Mouse (Mus musculus) lung, postnatal 0 days (tissue): Measurements from ENCODE around the gene Fgf4. TPM values are rescaled to one million over a fixed set of nuclear protein-coding genes. Genes with fewer than 3 reads are reported as not detected.

ENCODE experiments used
- ATAC-seq: fragments of 200-750 bp; cut with Nextera tagmentation; 2 replicates; pipeline ENCODE4 v1.8.0; 2017; ENCODE audit warnings: moderate library complexity
- DNase-seq: peaks from one replicate; pipeline ENCODE4 v3.0.0-alpha.2; 2016; ENCODE audit warnings: low spot score
- H3K27ac ChIP-seq: fragments of 300-500 bp; sonication (generic); 2 replicates; pipeline ENCODE4 v1.5.1; 2014; ENCODE audit warnings: antibody characterized with exemption, mild to moderate bottlenecking, low read length, mixed read lengths
- H3K27me3 ChIP-seq: fragments of 300-500 bp; sonication (generic); replicated peaks from 2 replicates; pipeline ENCODE4 v1.6.1; 2014; ENCODE audit warnings: low read length, mixed read lengths; ENCODE audit not compliant: insufficient read depth
- H3K36me3 ChIP-seq: fragments of 300-500 bp; sonication (generic); 2 replicates; pipeline ENCODE4 v1.6.1; 2014; ENCODE audit warnings: low read length, mixed read lengths; ENCODE audit not compliant: insufficient read depth
- H3K4me1 ChIP-seq: fragments of 300-500 bp; sonication (generic); 2 replicates; pipeline ENCODE4 v1.6.1; 2014; ENCODE audit warnings: antibody characterized with exemption, low read depth, low read length, mixed read lengths; ENCODE audit not compliant: insufficient read depth
- H3K4me2 ChIP-seq: fragments of 300-500 bp; sonication (generic); replicated peaks from 2 replicates; pipeline ENCODE4 v1.6.1; 2014; ENCODE audit warnings: low read depth, mild to moderate bottlenecking, low read length, moderate library complexity, mixed read lengths
- H3K4me3 ChIP-seq: fragments of 300-500 bp; sonication (generic); 2 replicates; pipeline ENCODE4 v1.5.1; 2014; ENCODE audit warnings: low read depth, low read length
- H3K9ac ChIP-seq: fragments of 300-500 bp; sonication (generic); replicated peaks from 2 replicates; pipeline ENCODE4 v1.6.1; 2014; ENCODE audit warnings: low read depth, mild to moderate bottlenecking
- H3K9me3 ChIP-seq: fragments of 300-500 bp; sonication (generic); 2 replicates; pipeline ENCODE4 v1.6.1; 2016; ENCODE audit warnings: low read length, mixed read lengths
- CTCF ChIP-seq: IDR thresholded peaks from 2 replicates; pipeline ENCODE4 v1.5.1; 2016; ENCODE audit warnings: antibody characterized with exemption, mild to moderate bottlenecking
- EP300 ChIP-seq: IDR thresholded peaks from 2 replicates; pipeline ENCODE4 v1.6.1; 2016; ENCODE audit warnings: antibody characterized with exemption, mild to moderate bottlenecking, control low read depth
- WGBS: fragments of 180-500 bp; shearing (Covaris S2); extraction: QIAGEN DNeasy Blood & Tissue Kit; methylation state at CpG from one replicate; pipeline ENCODE4 v1.1.7; 2014; 5-methylcytosine and 5-hydroxymethylcytosine counted together
- polyA plus RNA-seq: library from polyadenylated mRNA; unstranded; fragments of >200 nt; fragmentation: Nextera tagmentation; extraction: Ambion mirVana; gene quantifications from 2 replicates; pipeline ENCODE4 v1.2.1, GENCODE M21; 2015

Fgf4 gene
- polyA plus RNA-seq = not detected in 2 replicates

DNA sequence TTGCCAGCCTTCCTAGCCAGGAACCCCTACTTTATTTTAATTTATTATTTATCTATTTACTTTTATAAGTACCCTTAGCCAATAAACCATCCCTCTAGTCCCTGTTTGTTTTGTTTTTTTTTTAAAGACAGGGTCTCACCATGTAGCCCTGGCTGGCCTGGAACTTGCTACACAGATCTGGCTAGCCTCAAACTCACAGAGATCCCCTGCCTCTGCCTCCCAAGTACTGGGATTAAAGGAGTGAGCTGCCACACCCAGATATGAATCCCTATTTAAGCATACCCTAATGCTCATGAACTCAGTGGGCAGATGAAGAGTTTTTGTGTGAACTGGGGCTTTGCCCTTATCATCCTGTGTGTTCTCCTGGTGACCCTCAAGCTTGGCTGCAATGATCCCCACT lies at the start of gene Fgf4:
Gene Fgf4, plus strand, starts transcription at position 301 of the 400 bp plus-strand sequence.
- no peak for ATAC-seq
- no peak within 1 kb of the TSS for H3K4me3 ChIP-seq
- H3K27me3 ChIP-seq = peaks cover 3% of the 10 kb centered on the region; the same call in 1 of the 2 replicates
- no peaks in the 10 kb centered on the region for H3K4me1 ChIP-seq
- H3K4me2 ChIP-seq = no peak within 1 kb of the TSS
- H3K9me3 ChIP-seq = no peaks in the 10 kb centered on the region
- H3K36me3 ChIP-seq = no peaks in the 10 kb centered on the region
- no peak for DNase-seq
- no peak for TF ChIP-seq EP300
- TF ChIP-seq CTCF = no peak
- no peak within 1 kb of the TSS for H3K9ac ChIP-seq
- no peak within 1 kb of the TSS for H3K27ac ChIP-seq

DNA sequence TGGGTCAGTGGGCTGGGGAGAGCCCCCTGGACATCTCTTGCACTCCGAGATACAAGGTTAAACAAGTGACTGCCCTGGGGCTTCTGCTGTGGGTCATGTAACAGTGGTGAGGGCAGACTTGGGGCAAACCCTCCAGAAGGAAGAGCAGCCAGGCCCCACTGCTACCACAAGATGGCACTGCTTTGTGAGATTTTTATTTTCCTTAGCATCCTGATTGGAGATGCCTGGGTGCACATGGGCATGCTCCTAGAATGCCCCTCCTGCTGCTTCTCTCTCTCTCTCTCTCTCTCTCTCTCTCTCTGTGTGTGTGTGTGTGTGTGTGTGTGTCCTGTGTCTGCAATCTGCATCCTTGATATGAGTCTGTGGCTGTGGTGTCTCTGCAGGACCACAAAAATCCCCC lies 48.7 kb upstream of the Fgf4 start:
- Histone ChIP-seq H3K9ac (no peak overlapping the region), H3K4me1 (no peaks in the 10 kb centered on the region), H3K36me3 (no peaks in the 10 kb centered on the region), H3K4me2 (no peak overlapping the region), H3K4me3 (no peak overlapping the region), H3K27me3 (no peaks in the 10 kb centered on the region), H3K9me3 (no peaks in the 10 kb centered on the region), H3K27ac (no peak overlapping the region)
- WGBS = 43% methylated on average over 1 of the region's 1 CpGs
- ATAC-seq (0 out of 2 replicates have a peak, but pooled peaks have one; percentile 32), DNase-seq (peak; percentile 65)
- TF ChIP-seq EP300 = no peak
- TF ChIP-seq CTCF = peak; percentile 76

DNA sequence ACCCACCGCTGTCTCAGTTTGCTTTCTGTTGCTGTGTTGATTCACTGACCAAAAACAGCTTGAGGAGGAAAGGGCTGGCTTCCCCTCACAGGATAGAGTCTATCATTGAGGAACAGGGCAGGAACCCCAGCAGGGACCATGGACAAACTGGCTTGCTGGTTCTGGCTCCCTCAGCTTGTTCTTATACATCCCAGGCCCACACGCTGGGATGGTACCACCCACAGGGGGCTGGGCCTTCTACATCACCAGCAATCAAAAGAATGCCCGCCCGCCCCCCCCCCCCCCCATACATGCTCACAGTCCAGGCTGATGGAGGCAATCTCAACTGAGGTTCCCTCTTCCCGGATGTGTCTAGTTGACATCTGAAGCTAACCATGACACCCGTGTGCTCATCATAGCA lies 40.1 kb upstream of the Fgf4 start:
- H3K4me3 ChIP-seq = no peak overlapping the region
- H3K9me3 ChIP-seq = no peaks in the 10 kb centered on the region
- H3K9ac ChIP-seq = no peak overlapping the region
- H3K4me2 ChIP-seq = no peak overlapping the region
- no peaks in the 10 kb centered on the region for H3K27me3 ChIP-seq
- H3K36me3 ChIP-seq = no peaks in the 10 kb centered on the region
- DNase-seq = no peak
- no peak for ATAC-seq
- H3K27ac ChIP-seq = no peak overlapping the region
- no peaks in the 10 kb centered on the region for H3K4me1 ChIP-seq
- TF ChIP-seq EP300 (no peak), CTCF (no peak)
- 61% methylated on average over 6 of the region's 6 CpGs for WGBS

DNA sequence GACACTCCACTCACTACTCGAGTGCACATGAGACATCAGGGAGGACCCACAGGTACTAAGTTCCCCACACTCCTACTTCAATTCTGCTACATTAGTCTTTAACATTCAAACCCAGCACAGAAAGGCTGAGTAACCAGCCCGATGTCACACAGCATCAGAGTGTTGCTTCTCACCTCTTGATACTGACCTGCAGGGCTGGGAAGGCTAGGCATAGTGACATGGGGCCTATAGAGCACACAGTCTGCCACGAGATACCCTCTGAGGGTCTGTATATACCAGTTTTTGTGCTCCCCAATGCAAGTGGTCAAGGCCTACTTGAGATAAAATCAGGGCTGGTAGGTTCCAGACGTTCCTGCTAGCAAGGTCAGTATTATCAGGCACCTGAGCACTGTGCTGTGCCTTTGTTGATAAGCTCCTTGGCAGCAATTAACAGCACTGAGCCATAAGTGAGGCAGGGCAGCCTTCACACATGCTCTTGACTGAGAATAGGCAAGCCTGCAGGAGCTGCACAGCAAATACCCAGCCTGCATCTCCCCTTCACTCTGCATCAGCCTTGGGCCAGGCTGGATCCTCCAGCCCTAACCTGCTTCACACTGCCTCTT lies 39.1 kb upstream of the Fgf4 start:
- no peak overlapping the region for H3K4me2 ChIP-seq
- no peaks in the 10 kb centered on the region for H3K27me3 ChIP-seq
- DNase-seq = no peak
- no peak for ATAC-seq
- no peak overlapping the region for H3K4me3 ChIP-seq
- no peaks in the 10 kb centered on the region for H3K4me1 ChIP-seq
- H3K36me3 ChIP-seq = no peaks in the 10 kb centered on the region
- H3K9ac ChIP-seq = no peak overlapping the region
- WGBS = 53% methylated on average over 4 of the region's 4 CpGs
- no peak for TF ChIP-seq EP300
- H3K9me3 ChIP-seq = no peaks in the 10 kb centered on the region
- H3K27ac ChIP-seq = no peak overlapping the region

DNA sequence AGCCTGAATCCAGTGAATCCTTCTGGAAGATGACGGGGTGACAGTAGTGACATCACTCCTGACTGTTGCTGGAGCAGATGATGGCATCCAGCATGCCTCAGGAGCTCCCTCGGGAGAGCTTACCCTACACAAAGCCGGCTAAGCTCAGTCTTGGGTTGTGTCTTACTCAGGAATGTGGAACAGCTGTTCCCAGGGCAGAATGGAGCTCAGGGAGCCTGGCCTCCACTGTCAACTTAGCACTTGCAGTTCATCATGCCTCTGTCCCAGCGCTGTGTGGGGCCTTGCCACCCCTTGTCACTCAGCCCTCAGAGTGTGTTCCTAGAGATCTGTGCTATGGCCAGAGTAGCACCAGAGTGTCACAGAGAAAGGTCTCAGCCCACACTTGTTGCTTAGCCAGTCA lies 35.6 kb upstream of the Fgf4 start:
- Histone ChIP-seq H3K4me1 (no peaks in the 10 kb centered on the region), H3K27me3 (no peaks in the 10 kb centered on the region), H3K27ac (no peak overlapping the region), H3K9me3 (no peaks in the 10 kb centered on the region), H3K4me2 (no peak overlapping the region), H3K36me3 (no peaks in the 10 kb centered on the region), H3K9ac (no peak overlapping the region), H3K4me3 (no peak overlapping the region)
- DNase-seq = peak; percentile 70
- WGBS = 26% methylated on average over 4 of the region's 4 CpGs
- TF ChIP-seq CTCF (no peak), EP300 (no peak)
- peak; percentile 89 for ATAC-seq

DNA sequence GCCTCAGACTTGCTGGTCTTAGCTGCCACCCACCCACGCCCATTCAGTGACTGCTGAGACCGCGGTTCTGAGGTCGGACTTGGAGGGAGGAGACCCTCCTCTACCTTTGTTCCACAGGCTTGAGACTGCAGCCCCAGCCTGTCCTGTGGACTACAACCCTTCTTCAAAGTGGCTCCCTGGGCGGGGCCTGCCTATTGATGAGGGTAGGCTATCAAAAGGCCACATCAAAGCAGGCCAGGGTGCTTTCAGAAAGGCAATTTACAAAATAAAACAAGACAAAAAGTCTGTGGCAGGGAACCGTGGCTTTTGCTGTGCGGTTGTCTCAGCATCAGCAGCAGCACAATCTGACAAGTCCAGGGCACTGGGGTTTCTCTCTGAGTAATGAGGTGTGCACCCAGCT lies 25.3 kb upstream of the Fgf4 start:
- H3K36me3 ChIP-seq = no peaks in the 10 kb centered on the region
- no peaks in the 10 kb centered on the region for H3K4me1 ChIP-seq
- WGBS = 63% methylated on average over 7 of the region's 7 CpGs
- no peak overlapping the region for H3K4me3 ChIP-seq
- DNase-seq (no peak), ATAC-seq (no peak)
- H3K27ac ChIP-seq = no peak overlapping the region
- H3K4me2 ChIP-seq = no peak overlapping the region
- H3K9ac ChIP-seq = no peak overlapping the region
- no peak for TF ChIP-seq EP300
- TF ChIP-seq CTCF = no peak
- H3K9me3 ChIP-seq = no peaks in the 10 kb centered on the region
- H3K27me3 ChIP-seq = no peaks in the 10 kb centered on the region

DNA sequence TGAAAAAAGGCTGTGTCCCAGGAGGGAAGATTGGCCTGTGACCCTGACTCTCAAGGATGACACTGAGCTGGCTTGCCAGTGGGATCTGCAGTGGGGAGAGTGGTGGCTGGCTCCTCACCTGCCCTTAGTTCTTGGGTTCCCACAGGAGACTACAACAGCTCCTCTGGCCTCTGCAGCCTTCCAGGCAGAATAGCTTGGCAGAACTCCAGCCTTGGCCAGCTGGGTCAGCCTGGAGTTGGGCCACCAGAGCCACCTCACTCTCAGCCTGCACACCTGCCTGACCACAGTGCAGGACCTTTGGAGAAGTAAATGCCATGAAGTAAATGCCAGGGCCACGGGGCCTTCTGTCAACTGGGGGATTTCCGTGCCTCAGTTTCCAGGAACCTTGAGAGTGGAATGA lies 23.2 kb upstream of the Fgf4 start:
- Histone ChIP-seq H3K4me3 (no peak overlapping the region), H3K27me3 (no peaks in the 10 kb centered on the region), H3K9ac (no peak overlapping the region), H3K4me1 (no peaks in the 10 kb centered on the region), H3K4me2 (no peak overlapping the region), H3K9me3 (no peaks in the 10 kb centered on the region), H3K36me3 (no peaks in the 10 kb centered on the region), H3K27ac (no peak overlapping the region)
- ATAC-seq (no peak), DNase-seq (no peak)
- WGBS = 91% methylated on average over 2 of the region's 2 CpGs
- TF ChIP-seq CTCF (no peak), EP300 (no peak)
